Mouse (Mus musculus) cortical plate, adult 2 months (tissue): ENCODE data around the gene Ddx11.
"Not testable (repeated sequence)": the region's sequence is repeated elsewhere in the genome, so short reads cannot be mapped to it uniquely, and the experiment has no call there.

ENCODE experiments used
- CTCF ChIP-seq: fragments of 200-500 bp; IDR thresholded peaks from 2 replicates; pipeline ENCODE4 v1.5.1; 2011; ENCODE audit warnings: mild to moderate bottlenecking, control low read depth, low read length; ENCODE audit not compliant: insufficient read depth; ENCODE audit errors: extremely low read depth
- POLR2A ChIP-seq: fragments of 200-500 bp; IDR thresholded peaks from 2 replicates; pipeline ENCODE4 v1.6.1; 2011; ENCODE audit warnings: mild to moderate bottlenecking, low read length, control low read depth; ENCODE audit not compliant: insufficient read depth; ENCODE audit errors: extremely low read depth

- TF ChIP-seq POLR2A, CTCF: not testable (repeated sequence)
Measured at GRCm38 (mm10) chr17:66167141-66167540, 43.8 kb downstream of the Ddx11 start.
